Comparison of ENCODE assay signal across 8 mouse cellular contexts in the genomic region with DNA sequence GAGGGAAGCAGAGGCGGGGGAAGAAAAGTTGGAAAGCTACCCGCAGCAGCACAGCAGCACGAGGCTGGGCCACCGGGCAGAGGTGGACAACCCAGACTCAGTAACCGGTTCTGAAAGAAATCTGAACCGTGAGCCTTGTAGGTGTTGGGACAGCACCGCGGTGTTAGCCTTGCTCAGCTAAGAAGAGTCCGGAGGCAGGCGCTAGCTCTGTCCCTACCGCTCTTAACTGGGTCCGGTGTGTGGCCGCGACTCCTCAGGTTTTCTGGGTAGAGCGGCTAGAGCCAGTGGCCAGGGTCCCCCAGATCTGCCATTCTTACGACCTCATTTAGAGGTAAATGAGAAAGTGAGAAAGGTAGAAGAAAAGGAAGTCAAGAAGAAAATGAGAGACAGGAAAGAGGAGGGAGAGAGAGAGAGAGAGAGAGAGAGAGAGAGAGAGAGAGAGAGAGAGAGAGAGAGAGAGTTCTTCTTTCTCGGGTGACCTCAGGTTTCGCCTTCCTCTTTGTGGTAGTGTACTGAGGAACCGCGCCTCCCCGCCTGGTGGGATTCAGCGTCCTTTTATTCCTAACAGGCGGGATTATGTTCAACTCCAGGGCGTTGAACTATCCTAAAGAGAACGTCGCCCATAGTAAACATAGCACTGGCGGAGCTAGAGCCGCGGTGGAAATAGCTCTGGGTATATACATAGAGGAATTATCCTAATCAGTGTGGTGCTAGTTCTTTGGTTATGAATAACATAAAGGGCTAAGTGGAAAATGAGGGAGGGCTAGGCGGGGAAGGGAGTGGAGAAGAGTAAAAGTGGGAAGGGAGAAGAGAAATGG. TPM values are rescaled to one million over a fixed set of nuclear protein-coding genes. Genes with fewer than 3 reads are reported as not detected.
A peak's percentile ranks its signal among the peaks of the same experiment; 100 is the strongest.
DNase-seq lines count a peak whose midpoint lies in the region; ATAC-seq lines count a peak whose summit lies in the region.

No protein-coding gene starts in this region.

- peaks cover 0 to 3% of the 10 kb centered on the region in 2 experiments; a peak in 1 of 4 replicates for H3K4me1 ChIP-seq in heart, embryonic 14.5 days (ENCODE audit: control insufficient read depth in 2 of 2, insufficient read depth in 2 of 2, low read length in 2 of 2)
- H3K4me1 ChIP-seq in intestine, embryonic 15.5 days (replicated peaks), result no peaks in the 10 kb centered on the region

- no peaks in the 10 kb centered on the region for H3K36me3 ChIP-seq in heart, embryonic 14.5 days (ENCODE audit: control insufficient read depth, insufficient read depth, low read length)
- no peaks in the 10 kb centered on the region for H3K36me3 ChIP-seq in intestine, embryonic 15.5 days

- DNase-seq in heart, postnatal 25 days (ENCODE audit: low spot score), result no peak
- DNase-seq in embryo, embryonic 9.5 days (ENCODE audit: extremely low spot score), result peak; percentile 65
- DNase-seq in neural tube, embryonic 10.5 days (ENCODE audit: extremely low spot score, low spot score), result peak; percentile 62
- DNase-seq in left cerebral cortex, postnatal 25 days (ENCODE audit: low spot score in 2 of 2), result no peak
- no peak for DNase-seq in ovary, postnatal 10 days (ENCODE audit: low spot score)

- no peak overlapping the region for H3K9ac ChIP-seq in heart, embryonic 14.5 days (ENCODE audit: low read length)
- H3K9ac ChIP-seq in intestine, embryonic 15.5 days, result no peak overlapping the region

- intact Hi-C loops in heart, postnatal 25 days (cut with DNase I), result no loop called here
- intact Hi-C loops in left cerebral cortex, postnatal 25 days (cut with DNase I), result no loop called here

- H3K27me3 ChIP-seq in heart, embryonic 14.5 days (ENCODE audit: control insufficient read depth, insufficient read depth, low read length), result peaks cover 85% of the 10 kb centered on the region
- peaks cover 56% of the 10 kb centered on the region for H3K27me3 ChIP-seq in intestine, embryonic 15.5 days (replicated peaks)

- H3K4me3 ChIP-seq in heart, embryonic 14.5 days (ENCODE audit: control insufficient read depth in 1 of 2, insufficient read depth in 1 of 2, low read depth in 1 of 2, low read length in 2 of 2), result peak overlapping the region; percentile 18 to 31
- H3K4me3 ChIP-seq in intestine, embryonic 15.5 days (replicated peaks), result peak overlapping the region; percentile 22

- ATAC-seq in heart, embryonic 14.5 days (ENCODE audit: insufficient number of reproducible peaks, insufficient read depth, low FRiP score, low read depth), result no peak
- 0 out of 2 replicates have a peak, but pooled peaks have one; percentile 52 for ATAC-seq in intestine, embryonic 15.5 days
- no peak for ATAC-seq in inflammation-experienced regulatory T-cells, adult 6 months

- no peaks in the 10 kb centered on the region for H3K9me3 ChIP-seq in heart, embryonic 14.5 days (ENCODE audit: control insufficient read depth, low read length)
- H3K9me3 ChIP-seq in intestine, embryonic 15.5 days, result no peaks in the 10 kb centered on the region

- WGBS in heart, embryonic 14.5 days, result 1% methylated on average over 30 of the region's 30 CpGs
- WGBS in intestine, embryonic 15.5 days, result 1% methylated on average over 30 of the region's 30 CpGs

- peak overlapping the region; percentile 58 for H3K4me2 ChIP-seq in heart, embryonic 14.5 days (ENCODE audit: low read length)
- peak overlapping the region; percentile 52 for H3K4me2 ChIP-seq in intestine, embryonic 15.5 days (replicated peaks)

- no peak overlapping the region for H3K27ac ChIP-seq in heart, embryonic 14.5 days (replicated peaks in 1 of 2; ENCODE audit: control insufficient read depth in 1 of 2, insufficient read depth in 1 of 2, low read depth in 2 of 2, low read length in 2 of 2)
- no peak overlapping the region for H3K27ac ChIP-seq in intestine, embryonic 15.5 days

RNA-seq across cellular contexts. Expression of a gene that starts 1.7 kb away (rescaled TPM):
- polyA plus RNA-seq in heart, embryonic 14.5 days (2014; fragmentation: Nextera tagmentation; extraction: Ambion mirVana), result 0.23 TPM in 1 of 2 replicates, not detected in the other
- total RNA-seq in heart, postnatal 25 days (2021), result under 1 TPM; 0.08 to 0.16 TPM
- 1.1 TPM in 2 replicates for polyA plus RNA-seq in intestine, embryonic 15.5 days (2015; fragmentation: Nextera tagmentation; extraction: Ambion mirVana)
- 1 to 10 TPM in 1 of 2 experiments, under 1 TPM in 1; 0.78 to 1.0 TPM for total RNA-seq in left cerebral cortex, postnatal 25 days (2021)
- not detected for polyA plus RNA-seq in inflammation-experienced regulatory T-cells, adult 6 months (2017; shearing (Covaris generic))

Comparison
In these comparisons a context has a peak if more than half of its experiments do, and no peak if none do; other contexts are left out.
1. DNase-seq: peak in embryo, embryonic 9.5 days (single experiment) and neural tube, embryonic 10.5 days (single experiment); none in heart, postnatal 25 days (single experiment), left cerebral cortex, postnatal 25 days (0 of 2) and ovary, postnatal 10 days (single experiment).